Mouse (Mus musculus): ENCODE measurements around the gene En2. TPM values are rescaled to one million over a fixed set of nuclear protein-coding genes. Genes with fewer than 3 reads are reported as not detected.

The En2 gene
- total RNA-seq, 2 experiments from 2014 or later = not detected

DNA sequence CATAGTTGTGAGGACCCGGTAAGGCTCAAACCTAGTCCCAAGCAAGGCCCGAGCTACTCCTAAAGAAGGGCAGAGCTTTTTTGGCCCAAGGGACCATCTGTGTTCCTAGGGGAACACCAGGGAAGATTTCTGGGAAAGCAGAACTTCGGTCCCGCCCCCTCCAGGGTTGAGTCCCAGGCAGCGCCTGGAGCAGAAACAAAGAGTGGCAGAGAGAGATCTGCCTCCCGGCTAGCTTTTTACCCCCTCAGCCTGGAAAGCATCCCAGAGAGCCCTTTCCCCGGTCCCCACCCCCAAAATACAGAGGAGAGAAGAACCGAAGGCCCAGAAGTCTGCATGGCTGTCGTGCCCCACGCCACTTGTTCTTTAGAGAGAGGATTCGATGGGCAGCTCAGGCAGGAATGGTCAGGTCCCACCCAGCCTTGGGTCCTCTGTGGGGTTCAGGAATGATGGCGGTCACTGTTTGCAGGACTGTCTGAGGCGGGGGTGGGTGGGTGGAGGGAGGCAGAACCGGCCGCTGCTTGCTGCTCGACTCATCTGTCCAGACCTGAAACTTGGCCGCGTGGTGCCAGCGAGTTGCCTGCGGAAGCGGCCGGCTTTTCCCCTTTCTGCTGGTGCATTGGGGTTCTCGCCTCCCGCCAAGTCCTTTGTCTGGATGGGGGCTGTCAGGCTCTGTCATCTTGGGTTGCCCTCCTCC is 9.5 kb downstream of the En2 start:
- ATAC-seq (replicated peaks; ENCODE audit: low FRiP score, low TSS enrichment, poor library complexity, severe bottlenecking) = no peak

- no peak for ATAC-seq (replicated peaks; ENCODE audit: low FRiP score, low TSS enrichment, poor library complexity, severe bottlenecking)
Observed at GRCm38 (mm10) chr5:28175570-28175919, 10.1 kb downstream of the En2 start.

DNA sequence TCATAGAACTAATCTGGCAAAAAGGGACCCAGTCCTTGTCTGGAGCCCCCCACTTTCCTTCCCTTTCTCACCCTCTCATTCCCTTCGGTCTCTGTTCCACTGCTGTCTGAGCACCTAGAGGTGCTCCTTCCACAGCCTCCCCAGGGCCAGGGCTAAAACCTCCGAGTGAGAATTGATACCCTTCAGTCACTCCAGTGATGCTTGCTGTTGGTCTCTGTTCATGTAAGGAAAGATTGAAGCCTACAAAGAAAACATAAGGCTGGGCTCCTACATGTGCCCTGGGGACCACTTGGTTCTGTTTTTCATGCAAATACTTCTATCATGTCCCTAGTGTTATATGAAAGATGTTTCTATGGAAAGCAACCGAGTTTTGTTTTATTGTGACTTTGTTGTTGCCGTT is 10.5 kb downstream of the En2 start:
- ATAC-seq (replicated peaks; ENCODE audit: low FRiP score, low TSS enrichment, poor library complexity, severe bottlenecking) = no peak

GRCm38 (mm10) chr5:28176585-28176984 is 11.1 kb downstream of the En2 start:
- no peak for ATAC-seq (replicated peaks; ENCODE audit: low FRiP score, low TSS enrichment, poor library complexity, severe bottlenecking)

DNA sequence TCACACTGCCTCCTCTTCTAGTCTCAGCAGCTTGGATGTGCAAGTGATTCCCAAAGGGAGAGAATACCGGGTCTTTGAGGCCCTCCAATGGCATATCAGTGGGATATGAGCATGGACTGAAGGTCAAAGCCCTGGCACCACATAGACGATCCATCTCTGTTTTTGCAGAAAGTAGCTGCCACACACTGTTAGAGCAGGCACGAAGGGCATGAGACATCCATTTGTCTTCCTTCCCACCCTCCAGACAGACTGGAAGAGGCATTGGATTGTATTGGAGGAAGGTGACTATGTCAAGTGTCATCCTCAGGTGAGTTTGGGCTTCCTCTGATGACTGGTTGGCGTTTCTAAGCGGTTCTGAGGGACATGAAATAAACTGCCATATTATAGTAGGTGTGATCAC is 12.8 kb downstream of the En2 start:
- no peak for ATAC-seq (replicated peaks; ENCODE audit: low FRiP score, low TSS enrichment, poor library complexity, severe bottlenecking)

- no peak for ATAC-seq (replicated peaks; ENCODE audit: low FRiP score, low TSS enrichment, poor library complexity, severe bottlenecking)
Observed at GRCm38 (mm10) chr5:28179237-28179790, 13.8 kb downstream of the En2 start.

GRCm38 (mm10) chr5:28191201-28192098 is 26.0 kb downstream of the En2 start:
- no peak for ATAC-seq (replicated peaks; ENCODE audit: low FRiP score, low TSS enrichment, poor library complexity, severe bottlenecking)

DNA sequence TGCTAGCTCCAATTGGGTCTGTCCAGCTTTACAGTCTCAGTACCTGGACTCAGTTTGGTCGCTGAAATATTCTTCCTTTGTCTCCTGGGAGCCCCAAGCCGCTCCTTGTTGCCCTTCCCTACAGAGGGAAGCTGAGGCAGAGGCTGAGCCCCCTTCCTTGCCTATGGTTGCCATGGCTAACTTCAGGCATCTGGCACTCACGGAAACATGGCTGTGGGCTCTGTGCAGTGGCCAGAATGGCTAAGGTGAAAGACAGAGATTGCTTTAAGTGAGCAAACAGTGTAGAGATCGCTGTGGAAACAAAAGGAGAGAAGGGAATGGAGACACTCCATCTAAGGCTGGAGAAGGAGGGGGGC is 26.6 kb downstream of the En2 start:
- no peak for ATAC-seq (replicated peaks; ENCODE audit: low FRiP score, low TSS enrichment, poor library complexity, severe bottlenecking)

DNA sequence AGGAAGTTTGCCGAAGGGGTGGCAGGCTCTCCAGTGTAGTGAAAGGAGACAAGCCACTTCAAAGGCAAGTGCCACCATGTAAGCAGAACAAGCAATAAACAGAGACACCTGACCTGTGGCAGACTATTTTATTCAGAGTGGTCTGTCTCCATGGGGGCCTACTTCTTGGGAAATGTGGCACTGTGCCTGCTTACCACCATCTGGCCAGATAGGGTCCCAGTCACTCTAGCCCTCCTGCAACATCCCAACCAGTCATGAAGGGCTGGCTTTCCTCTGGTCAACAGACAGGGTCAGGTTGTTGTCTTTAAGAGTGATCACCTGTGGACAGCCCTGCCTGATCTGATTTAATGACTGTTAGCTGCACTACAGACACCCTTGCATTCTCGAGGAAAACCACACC is 30.0 kb downstream of the En2 start:
- ATAC-seq (replicated peaks; ENCODE audit: low FRiP score, low TSS enrichment, poor library complexity, severe bottlenecking) = no peak

DNA sequence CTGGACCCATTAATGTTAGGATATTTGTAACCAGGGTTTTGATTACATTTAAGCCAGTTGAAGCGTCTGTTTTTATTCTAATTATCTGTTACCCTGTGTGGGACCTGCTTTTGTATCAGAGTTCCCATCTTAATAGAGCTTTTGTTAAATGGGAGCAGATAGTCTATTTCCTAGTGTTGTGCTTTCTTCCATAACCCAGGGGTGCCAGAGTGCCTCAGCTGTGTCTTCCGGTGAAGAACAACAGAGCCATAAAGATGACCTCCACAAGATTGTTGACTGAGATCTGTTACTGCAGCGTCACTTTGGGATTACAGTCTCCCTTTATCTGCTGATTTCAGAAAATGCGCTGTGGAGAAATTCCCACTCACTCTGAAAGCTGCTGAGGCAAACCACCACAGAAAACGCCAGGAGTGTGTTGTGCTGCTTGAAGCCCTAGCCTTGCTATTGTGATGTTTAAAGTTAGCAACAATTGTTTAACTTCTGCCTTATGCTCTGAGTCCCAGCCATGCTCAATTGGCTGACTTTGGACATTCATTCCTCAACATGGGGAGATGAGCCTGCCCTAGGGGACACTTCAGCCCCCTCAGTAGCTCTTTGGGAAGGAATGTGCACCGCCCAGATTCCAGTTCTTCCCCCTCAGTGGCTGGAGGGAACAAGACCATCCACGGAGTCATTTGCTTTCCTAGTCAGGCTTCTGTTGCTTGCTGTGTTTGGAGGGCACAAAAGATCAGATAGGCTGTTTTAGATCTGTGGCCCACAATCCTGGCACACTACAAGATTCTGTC is 33.8 kb downstream of the En2 start:
- ATAC-seq (replicated peaks; ENCODE audit: low FRiP score, low TSS enrichment, poor library complexity, severe bottlenecking) = no peak

DNA sequence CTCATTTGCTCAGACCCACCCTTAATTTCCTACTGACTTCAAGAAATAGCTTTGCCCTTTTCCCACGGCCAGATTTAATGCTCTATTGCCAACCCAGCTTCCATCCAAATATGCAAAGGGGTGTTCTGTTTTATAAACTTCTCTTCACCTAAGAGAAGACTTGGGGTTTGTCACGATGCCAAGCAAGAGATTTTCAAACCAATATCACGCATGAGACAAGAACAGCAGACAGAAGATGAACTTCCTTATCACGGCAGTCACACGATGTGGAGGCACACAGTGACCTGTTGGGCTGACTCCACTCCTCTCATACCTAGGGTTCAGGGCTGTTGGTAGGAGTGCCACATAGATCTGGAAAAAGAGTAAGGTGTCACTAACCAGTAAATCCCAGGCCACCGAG is 37.6 kb downstream of the En2 start:
- ATAC-seq (replicated peaks; ENCODE audit: low FRiP score, low TSS enrichment, poor library complexity, severe bottlenecking) = no peak

DNA sequence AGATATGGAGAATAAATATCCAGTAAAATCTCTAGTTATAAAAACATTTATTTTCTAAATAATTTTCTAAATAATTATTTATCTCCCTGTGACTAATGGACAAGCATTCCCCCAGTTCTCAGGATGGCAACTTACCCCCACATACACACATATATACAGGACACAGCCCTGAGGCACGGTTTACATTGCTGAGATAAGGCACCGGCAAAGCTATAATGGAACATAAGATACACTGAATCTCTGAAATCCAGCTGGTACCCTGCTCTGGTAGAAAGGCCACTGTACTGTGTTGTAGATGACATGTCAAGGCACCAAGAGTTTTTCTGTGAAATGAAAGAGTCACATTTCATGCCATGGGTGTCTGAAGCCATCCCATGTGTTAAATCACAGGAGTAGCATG is 39.2 kb downstream of the En2 start:
- no peak for ATAC-seq (replicated peaks; ENCODE audit: low FRiP score, low TSS enrichment, poor library complexity, severe bottlenecking)

- no peak for ATAC-seq (replicated peaks; ENCODE audit: low FRiP score, low TSS enrichment, poor library complexity, severe bottlenecking)
Observed at GRCm38 (mm10) chr5:28206448-28206847, 41.0 kb downstream of the En2 start.

- ATAC-seq (replicated peaks; ENCODE audit: low FRiP score, low TSS enrichment, poor library complexity, severe bottlenecking) = no peak
Observed at GRCm38 (mm10) chr5:28207043-28207442, 41.5 kb downstream of the En2 start.

- no peak for ATAC-seq (replicated peaks; ENCODE audit: low FRiP score, low TSS enrichment, poor library complexity, severe bottlenecking)
Observed at GRCm38 (mm10) chr5:28208726-28209520, 43.4 kb downstream of the En2 start.

DNA sequence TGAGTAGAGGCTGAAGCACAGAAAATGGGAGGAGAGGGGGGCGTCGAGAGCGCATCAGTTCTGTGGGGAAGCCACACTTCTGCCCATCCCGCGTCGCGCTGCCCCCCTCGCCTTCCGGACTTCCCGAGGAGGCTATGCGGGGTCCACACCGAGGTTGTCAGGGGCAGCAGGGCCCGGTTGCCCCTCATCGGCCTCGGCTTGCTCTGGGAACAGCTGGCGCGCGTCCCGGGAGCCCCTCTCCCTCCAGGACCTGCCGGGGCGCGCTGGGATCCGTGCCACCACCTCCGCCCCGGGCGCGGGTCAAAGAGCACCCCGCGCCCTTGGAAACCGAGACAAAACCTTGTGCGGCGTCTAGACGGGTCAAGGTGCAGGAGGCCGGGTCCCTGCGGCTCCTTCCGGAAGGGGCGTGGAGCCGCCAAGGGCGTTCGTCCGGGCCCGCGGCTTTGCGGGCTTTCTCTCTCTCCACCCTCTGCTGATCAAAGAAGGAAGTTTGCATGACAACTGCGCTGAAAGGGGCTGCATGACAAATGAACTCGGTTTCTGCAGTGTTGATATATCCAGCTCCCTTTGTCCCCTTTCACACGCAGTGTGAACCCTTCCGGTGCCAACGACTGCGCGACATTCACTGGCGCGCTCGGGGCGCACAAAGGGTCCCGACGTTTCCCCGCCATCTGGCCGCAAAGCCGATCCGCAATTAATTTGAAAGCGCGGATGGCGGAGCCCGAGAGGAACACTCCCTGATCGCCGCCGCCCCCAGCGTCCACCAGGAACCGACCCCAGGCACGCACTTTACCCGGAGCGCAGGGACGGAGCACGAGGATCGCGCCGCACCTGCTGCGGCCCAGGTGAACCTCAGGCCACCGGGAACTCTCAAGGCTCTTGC is 44.3 kb downstream of the En2 start:
- ATAC-seq (replicated peaks; ENCODE audit: low FRiP score, low TSS enrichment, poor library complexity, severe bottlenecking) = no peak

DNA sequence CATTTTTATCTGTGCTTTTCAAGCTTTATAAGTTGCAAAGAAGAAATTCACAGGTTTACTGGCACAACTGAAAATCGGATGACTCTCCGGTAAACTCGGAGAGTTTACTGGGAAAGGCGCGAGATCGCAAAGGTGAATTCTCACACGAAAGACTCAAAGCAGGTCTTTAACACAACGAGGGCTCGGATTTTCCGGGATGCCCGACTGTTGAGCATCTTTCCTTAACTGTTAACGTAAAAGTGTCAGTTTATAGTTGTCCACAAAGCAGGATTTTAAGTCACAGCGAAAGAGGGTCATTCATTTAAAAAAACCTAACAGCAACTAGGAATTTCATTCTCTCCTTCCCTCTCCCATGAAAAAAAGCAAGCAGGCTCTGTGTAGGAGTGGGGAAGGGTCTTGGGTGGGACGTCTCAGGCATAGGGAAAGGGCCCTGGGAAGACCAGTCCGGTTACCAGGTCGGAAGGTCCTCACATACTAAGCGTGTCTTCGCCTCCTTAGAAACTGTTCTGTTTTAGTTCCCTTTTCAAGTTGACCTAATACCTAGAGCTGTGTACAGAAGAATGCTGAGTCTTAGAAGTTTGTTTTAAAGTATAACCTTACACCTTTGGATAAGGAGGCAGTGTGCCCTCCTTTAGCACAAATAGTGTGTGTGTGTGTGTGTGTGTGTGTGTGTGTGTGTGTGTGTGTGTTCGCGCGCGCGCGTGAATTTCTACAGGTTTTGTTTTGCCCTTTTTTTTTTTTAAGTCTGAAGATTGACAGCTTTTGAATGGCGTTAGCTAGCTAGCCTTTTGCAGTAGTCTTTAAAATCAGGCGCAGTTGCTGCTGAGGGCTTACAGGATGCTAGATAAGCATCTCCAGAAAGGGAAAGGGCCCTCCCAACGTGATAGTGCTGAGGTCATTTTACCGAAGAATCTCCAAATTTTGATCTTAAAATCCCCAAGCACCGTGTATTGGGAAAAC is 45.4 kb downstream of the En2 start:
- no peak for ATAC-seq (replicated peaks; ENCODE audit: low FRiP score, low TSS enrichment, poor library complexity, severe bottlenecking)

Data from megakaryocyte-erythroid progenitor cell, adult 5-6 weeks (primary cell).